Mouse (Mus musculus): ENCODE data around the gene Prkce.

DNA sequence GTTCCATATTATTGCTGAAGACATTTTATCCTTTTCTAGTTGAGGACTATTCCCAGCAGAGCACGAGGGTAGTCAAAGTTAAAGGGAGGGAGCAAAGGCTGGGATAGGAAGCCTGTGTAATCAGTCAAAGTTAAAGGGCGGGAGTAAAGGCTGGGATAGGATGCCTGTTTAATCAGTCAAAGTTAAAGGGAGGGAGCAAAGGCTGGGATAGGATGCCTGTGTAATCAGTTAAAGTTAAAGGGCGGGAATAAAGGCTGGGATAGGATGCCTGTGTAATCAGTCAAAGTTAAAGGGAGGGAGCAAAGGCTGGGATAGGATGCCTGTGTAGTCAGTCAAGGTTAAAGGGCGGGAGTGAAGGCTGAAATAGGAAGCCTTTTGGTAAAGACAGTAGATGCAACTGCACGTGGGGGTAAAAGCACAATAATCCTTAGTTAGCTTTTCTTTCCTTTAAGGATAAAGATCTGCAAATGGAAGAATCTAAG lies 16.7 kb upstream of the Prkce start:
- TF ChIP-seq CTCF (IDR thresholded peaks at IDR 0.05) (no peak), POLR2A (IDR thresholded peaks at IDR 0.05; ENCODE audit: insufficient read depth, low read depth, low read length) (no peak)
